Mouse (Mus musculus) limb, embryonic 11.5 days (tissue): ENCODE data around the gene Mettl4. TPM values are rescaled to one million over a fixed set of nuclear protein-coding genes. Genes with fewer than 3 reads are reported as not detected.

ENCODE experiments used
- ATAC-seq: fragments of 200-750 bp; cut with Nextera tagmentation; 2 replicates; pipeline ENCODE4 v1.8.0; 2017; ENCODE audit warnings: low read depth; ENCODE audit not compliant: insufficient number of reproducible peaks, low FRiP score, low TSS enrichment
- DNase-seq: peaks from one replicate; pipeline ENCODE4 v3.0.0-alpha.2; 2015; ENCODE audit warnings: low spot score
- H3K27ac ChIP-seq: fragments of 300-500 bp; sonication (generic); replicated peaks from 2 replicates; pipeline ENCODE4 v1.5.1; 2014; ENCODE audit warnings: low read depth, mild to moderate bottlenecking, low read length
- H3K27me3 ChIP-seq: fragments of 300-500 bp; sonication (generic); 2 replicates; pipeline ENCODE4 v1.6.1; 2014; ENCODE audit warnings: mild to moderate bottlenecking, low read length, mixed read lengths; ENCODE audit not compliant: control insufficient read depth, insufficient read depth
- H3K36me3 ChIP-seq: fragments of 300-500 bp; sonication (generic); 2 replicates; pipeline ENCODE4 v1.6.1; 2014; ENCODE audit warnings: mild to moderate bottlenecking, low read length, moderate library complexity, mixed read lengths; ENCODE audit not compliant: control insufficient read depth, insufficient read depth
- H3K4me1 ChIP-seq: fragments of 300-500 bp; sonication (generic); 2 replicates; pipeline ENCODE4 v1.6.1; 2014; ENCODE audit warnings: low read length, mixed read lengths; ENCODE audit not compliant: control insufficient read depth, insufficient read depth
- H3K4me2 ChIP-seq: fragments of 300-500 bp; sonication (generic); 2 replicates; pipeline ENCODE4 v1.6.1; 2014; ENCODE audit warnings: low read depth, mild to moderate bottlenecking, moderate library complexity; ENCODE audit not compliant: severe bottlenecking
- H3K4me3 ChIP-seq: fragments of 300-500 bp; sonication (generic); 2 replicates; pipeline ENCODE4 v1.5.1; 2014; ENCODE audit warnings: low read depth, low read length
- H3K9ac ChIP-seq: fragments of 300-500 bp; sonication (generic); 2 replicates; pipeline ENCODE4 v1.6.1; 2014; ENCODE audit warnings: mild to moderate bottlenecking, low read length
- H3K9me3 ChIP-seq: fragments of 300-500 bp; sonication (generic); 2 replicates; pipeline ENCODE4 v1.6.1; 2016; ENCODE audit warnings: low read length; ENCODE audit not compliant: control insufficient read depth
- WGBS: fragments of 180-500 bp; shearing (Covaris S2); extraction: QIAGEN DNeasy Blood & Tissue Kit; methylation state at CpG from one replicate; pipeline ENCODE4 v1.1.7; 2014; 5-methylcytosine and 5-hydroxymethylcytosine counted together
- polyA plus RNA-seq: library from polyadenylated mRNA; unstranded; fragments of >200 nt; fragmentation: Nextera tagmentation; extraction: Ambion mirVana; gene quantifications from 2 replicates; pipeline ENCODE4 v1.2.1, GENCODE M21; 2014

Mettl4 gene
- 32.5 and 35.0 TPM in 2 replicates for polyA plus RNA-seq

DNA sequence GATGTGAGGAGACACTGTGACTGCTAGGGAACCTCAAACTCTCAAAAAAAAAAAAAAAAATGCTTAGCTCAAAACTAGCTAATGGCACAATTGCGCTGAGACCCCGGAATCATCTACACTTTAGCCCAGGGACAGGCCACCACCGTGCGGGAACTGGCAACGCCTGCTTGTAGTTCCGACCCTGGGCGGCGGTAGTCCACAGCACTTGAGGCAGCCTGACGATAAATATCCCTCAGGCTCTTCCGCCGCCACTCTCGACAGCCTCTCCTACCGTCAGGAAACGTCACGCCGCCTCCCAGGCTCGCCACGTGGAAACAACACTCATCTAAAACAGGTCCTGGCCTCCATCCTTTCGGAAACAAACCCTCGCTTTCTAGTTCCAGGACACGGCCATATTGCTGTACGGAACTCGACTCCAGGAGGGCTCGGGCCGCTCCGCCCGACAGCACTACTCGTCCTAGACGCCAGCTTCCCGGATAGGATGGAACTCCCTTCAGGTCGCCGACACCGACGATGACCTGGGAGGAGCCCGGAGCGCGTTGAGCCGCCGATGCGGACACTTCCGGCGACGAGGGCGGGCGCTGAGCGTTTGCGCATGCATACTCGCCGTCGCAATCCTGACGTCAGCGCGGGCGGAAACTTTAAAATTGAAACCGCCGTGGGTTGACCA is at the start of gene Mettl4:
Gene Mettl4, minus strand, starts transcription at position 554 of the 670 bp plus-strand sequence.
- Histone ChIP-seq H3K9me3 (no peaks in the 10 kb centered on the region), H3K4me1 (peaks cover 7% of the 10 kb centered on the region; the same call in 1 of the 2 replicates), H3K27me3 (no peaks in the 10 kb centered on the region), H3K36me3 (no peaks in the 10 kb centered on the region), H3K27ac (peak within 1 kb of the TSS; percentile 60), H3K9ac (peak within 1 kb of the TSS; percentile 77), H3K4me3 (peak within 1 kb of the TSS; percentile 69), H3K4me2 (peak within 1 kb of the TSS; percentile 63)
- peak; percentile 95 for DNase-seq
- ATAC-seq: peak; percentile 97
- under 1% methylated on average over 56 of the region's 56 CpGs for WGBS

DNA sequence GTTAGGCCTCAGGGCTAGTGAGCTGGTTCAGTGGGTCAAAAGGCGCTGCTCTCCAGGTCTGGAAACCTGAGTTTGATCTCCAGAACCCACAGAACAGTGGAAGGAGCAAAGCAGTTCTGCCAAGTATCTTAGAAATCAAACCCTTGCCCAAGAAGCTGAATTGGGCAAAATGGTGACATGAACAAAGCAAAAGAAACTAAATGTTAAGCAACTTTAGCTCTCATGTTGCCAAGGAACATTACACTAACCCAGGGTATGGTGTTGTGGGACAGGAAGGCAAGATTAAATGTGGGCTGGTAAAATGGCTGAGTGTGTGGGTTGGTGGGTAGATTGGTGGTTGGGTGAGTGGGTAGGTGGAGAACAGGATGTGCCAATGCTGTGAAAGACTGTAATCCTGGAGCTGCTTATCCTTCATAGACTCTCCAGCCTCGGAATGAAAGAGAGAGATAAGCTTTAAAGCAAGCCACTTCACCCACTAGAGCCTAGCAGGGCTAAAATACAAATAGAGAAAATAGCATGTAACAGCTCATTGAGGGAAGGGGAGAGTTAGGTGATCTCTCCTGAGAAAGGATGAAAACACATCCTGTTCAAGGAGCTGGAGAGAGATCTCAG is 29.2 kb upstream of the Mettl4 start:
- Histone ChIP-seq H3K4me1 (no peaks in the 10 kb centered on the region), H3K9ac (no peak overlapping the region), H3K27ac (no peak overlapping the region), H3K4me2 (no peak overlapping the region), H3K9me3 (no peaks in the 10 kb centered on the region), H3K27me3 (no peaks in the 10 kb centered on the region), H3K36me3 (peaks cover 5% of the 10 kb centered on the region), H3K4me3 (no peak overlapping the region)
- DNase-seq (no peak), ATAC-seq (no peak)
- 75% methylated on average over 2 of the region's 2 CpGs for WGBS

DNA sequence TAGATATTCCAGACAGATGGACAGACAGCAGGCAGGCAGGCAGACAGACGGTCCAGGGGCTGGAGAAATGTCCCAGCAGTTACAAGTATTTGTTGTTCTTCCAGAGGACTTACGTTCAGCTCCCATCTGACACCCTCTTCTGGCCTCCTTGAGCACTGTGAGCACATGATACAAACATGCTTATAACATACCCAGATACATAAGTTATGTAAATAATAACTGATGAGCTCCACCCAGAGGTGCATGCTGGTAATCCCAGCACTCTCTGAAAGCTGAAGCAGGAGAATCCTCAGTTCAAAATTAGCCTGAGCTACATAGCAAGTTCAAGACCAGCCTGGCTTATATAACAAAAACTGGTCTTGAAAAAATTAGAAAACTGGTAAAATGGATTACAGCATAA is 18.7 kb upstream of the Mettl4 start:
- Histone ChIP-seq H3K9ac (no peak overlapping the region), H3K27me3 (no peaks in the 10 kb centered on the region), H3K27ac (no peak overlapping the region), H3K4me1 (no peaks in the 10 kb centered on the region), H3K36me3 (peaks cover 8% of the 10 kb centered on the region), H3K4me3 (no peak overlapping the region), H3K4me2 (no peak overlapping the region), H3K9me3 (no peaks in the 10 kb centered on the region)
- no peak for ATAC-seq
- no peak for DNase-seq
- WGBS: 88% methylated on average over 2 of the region's 2 CpGs

DNA sequence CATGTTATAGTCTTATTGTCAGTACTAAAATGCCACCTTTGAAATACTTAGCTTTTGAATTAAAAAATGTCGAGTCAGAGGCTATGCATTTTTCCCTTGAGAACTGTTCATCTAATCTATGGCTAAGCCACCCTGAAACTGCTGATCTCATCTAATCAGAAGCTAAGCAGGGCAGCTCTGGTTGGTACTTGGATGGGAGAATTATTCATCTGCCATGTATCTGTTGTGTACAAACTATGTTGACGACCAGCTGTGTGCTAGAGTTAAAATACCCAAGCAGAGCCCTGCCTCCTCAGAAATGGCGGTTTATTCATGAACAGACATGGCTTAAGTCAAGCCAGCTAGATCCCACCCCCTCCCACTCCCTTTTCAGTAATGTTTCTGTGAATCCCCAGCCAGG is 14.9 kb upstream of the Mettl4 start:
- H3K4me2 ChIP-seq: no peak overlapping the region
- H3K9me3 ChIP-seq: no peaks in the 10 kb centered on the region
- no peak overlapping the region for H3K9ac ChIP-seq
- 87% methylated on average over 3 of the region's 3 CpGs for WGBS
- no peak overlapping the region for H3K4me3 ChIP-seq
- H3K27ac ChIP-seq: no peak overlapping the region
- peaks cover 3% of the 10 kb centered on the region; the same call in 1 of the 2 replicates for H3K36me3 ChIP-seq
- ATAC-seq (no peak), DNase-seq (no peak)
- H3K4me1 ChIP-seq: no peaks in the 10 kb centered on the region
- H3K27me3 ChIP-seq: no peaks in the 10 kb centered on the region

DNA sequence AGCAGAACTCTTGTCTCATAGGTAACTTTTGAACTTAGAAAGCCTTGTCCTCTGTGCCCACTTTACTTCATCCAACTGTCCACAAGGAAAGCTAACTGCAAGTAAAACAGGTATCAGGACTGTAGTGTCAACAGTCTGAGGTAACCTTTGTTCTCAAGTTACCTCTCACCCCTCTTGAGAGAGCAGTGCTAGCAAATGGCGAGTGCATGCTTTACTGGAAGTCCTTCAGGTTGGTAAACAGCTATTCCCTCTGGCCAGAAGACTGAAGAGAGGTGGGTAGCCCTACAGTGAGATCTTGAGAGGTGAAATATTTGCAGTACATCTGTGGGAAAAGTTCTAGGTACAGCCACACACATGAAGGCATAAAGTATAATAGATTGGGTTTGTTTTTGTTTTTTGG is 14.2 kb upstream of the Mettl4 start:
- H3K9ac ChIP-seq: no peak overlapping the region
- H3K9me3 ChIP-seq: no peaks in the 10 kb centered on the region
- no peaks in the 10 kb centered on the region for H3K4me1 ChIP-seq
- no peak for ATAC-seq
- no peak overlapping the region for H3K4me2 ChIP-seq
- no peak overlapping the region for H3K4me3 ChIP-seq
- DNase-seq: no peak
- 94% methylated on average over 1 of the region's 1 CpGs for WGBS
- H3K27ac ChIP-seq: no peak overlapping the region
- peaks cover 2% of the 10 kb centered on the region; the same call in 1 of the 2 replicates for H3K36me3 ChIP-seq
- H3K27me3 ChIP-seq: no peaks in the 10 kb centered on the region

DNA sequence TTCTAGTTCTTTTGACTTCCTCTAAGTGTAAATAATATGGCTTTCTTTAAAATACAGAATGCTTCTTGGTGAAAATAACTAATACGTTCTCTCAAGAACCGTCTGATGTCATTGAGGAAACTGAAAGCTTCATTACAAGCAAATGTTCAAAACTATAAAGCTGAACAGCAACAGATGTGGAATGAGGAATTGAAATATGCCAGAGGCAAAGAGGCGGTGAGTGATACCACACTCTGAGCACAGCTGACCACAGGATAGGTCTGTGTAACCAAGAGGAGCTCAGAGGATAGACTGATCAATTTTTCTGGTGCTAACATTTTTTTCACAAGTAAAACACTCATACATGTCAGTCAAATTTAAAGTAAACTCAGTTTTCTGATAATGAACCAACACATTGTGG is 12.6 kb upstream of the Mettl4 start:
- H3K4me1 ChIP-seq: no peaks in the 10 kb centered on the region

DNA sequence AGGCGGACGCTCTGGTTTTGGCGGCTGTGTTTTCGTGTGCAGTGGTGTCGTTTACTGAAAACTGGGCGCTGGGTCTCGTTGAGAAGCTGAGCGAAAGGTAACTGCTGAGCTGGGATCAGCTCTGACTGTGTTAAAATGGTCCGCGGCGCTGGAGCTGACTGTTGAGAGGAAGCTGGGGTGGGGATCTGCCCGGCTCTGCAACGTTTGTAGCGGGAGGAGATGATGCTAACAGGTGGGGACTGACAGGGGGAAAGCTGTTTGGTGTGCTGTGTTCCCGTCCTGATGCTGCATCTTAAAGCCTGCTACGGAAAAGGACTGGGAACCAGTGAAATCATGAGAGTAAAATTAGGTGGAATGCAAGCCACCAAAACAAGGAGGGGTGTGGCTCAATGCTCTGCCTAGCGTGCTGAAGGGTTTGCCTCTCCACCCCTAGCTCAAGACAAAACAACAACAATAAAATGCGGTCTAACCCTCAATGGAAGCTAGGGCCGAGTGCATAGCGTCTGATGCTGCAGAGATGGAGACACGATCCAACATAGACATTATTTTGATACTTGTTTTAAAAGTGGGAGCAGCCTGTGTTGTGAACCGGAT is 414 bp upstream of the Mettl4 start:
- ATAC-seq (peak; percentile 14), DNase-seq (no peak)
- Histone ChIP-seq H3K4me3 (peak overlapping the region; percentile 69), H3K27me3 (no peaks in the 10 kb centered on the region), H3K4me1 (peaks cover 7% of the 10 kb centered on the region; the same call in 1 of the 2 replicates), H3K9ac (peak overlapping the region; percentile 77), H3K36me3 (no peaks in the 10 kb centered on the region), H3K27ac (no peak overlapping the region; the same call in 1 of the 2 replicates), H3K4me2 (peak overlapping the region; percentile 63), H3K9me3 (no peaks in the 10 kb centered on the region)
- WGBS: 2% methylated on average over 22 of the region's 22 CpGs

More for the DNA sequence above, 12.6 kb upstream of the Mettl4 start:
- Histone ChIP-seq H3K9me3 (no peaks in the 10 kb centered on the region), H3K4me2 (no peak overlapping the region), H3K27ac (no peak overlapping the region), H3K9ac (no peak overlapping the region), H3K4me3 (no peak overlapping the region), H3K27me3 (no peaks in the 10 kb centered on the region), H3K36me3 (peaks cover 2% of the 10 kb centered on the region; the same call in 1 of the 2 replicates)
- WGBS: 86% methylated on average over 3 of the region's 3 CpGs
- DNase-seq (no peak), ATAC-seq (no peak)

DNA sequence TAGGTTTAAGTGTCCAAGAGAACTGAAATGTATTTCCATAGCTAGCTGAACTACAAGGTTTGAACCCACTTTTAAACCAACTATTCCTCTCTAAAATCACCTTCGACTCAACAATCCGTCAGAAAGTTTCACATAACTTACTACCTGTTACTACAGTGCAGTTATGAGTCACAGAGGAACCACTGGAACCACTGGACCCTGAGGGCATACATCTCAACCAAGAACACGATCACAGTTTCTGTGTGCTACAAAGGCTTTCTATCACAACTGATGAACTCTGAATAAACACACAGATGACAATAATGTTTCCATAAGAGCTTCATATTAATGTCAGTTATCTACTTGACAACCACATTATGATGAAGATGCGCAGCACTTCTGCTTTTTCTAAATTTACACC is 11.6 kb downstream of the Mettl4 start:
- no peaks in the 10 kb centered on the region for H3K4me1 ChIP-seq
- 95% methylated on average over 4 of the region's 4 CpGs for WGBS

More for the DNA sequence above, 11.6 kb downstream of the Mettl4 start:
- no peak overlapping the region for H3K27ac ChIP-seq
- H3K4me3 ChIP-seq: no peak overlapping the region
- H3K9me3 ChIP-seq: no peaks in the 10 kb centered on the region
- H3K9ac ChIP-seq: no peak overlapping the region
- no peak for ATAC-seq
- DNase-seq: no peak
- H3K27me3 ChIP-seq: no peaks in the 10 kb centered on the region
- H3K4me2 ChIP-seq: no peak overlapping the region
- H3K36me3 ChIP-seq: no peaks in the 10 kb centered on the region
